Mouse (Mus musculus) limb, embryonic 13.5 days (tissue): ENCODE measurements around the gene Chrna1. TPM values are rescaled to one million over a fixed set of nuclear protein-coding genes. Genes with fewer than 3 reads are reported as not detected.

Experiments
- ATAC-seq: fragments of 200-750 bp; cut with Nextera tagmentation; 2 replicates; pipeline ENCODE4 v1.8.0; 2017; ENCODE audit warnings: low read depth, moderate number of reproducible peaks, moderate TSS enrichment; ENCODE audit not compliant: low FRiP score
- H3K27ac ChIP-seq: fragments of 300-500 bp; sonication (generic); 2 replicates; pipeline ENCODE4 v1.5.1; 2015; ENCODE audit warnings: inconsistent platforms, mild to moderate bottlenecking, moderate library complexity
- H3K27me3 ChIP-seq: fragments of 300-500 bp; sonication (generic); 2 replicates; pipeline ENCODE4 v1.6.1; 2015; ENCODE audit warnings: mild to moderate bottlenecking, inconsistent platforms
- H3K36me3 ChIP-seq: fragments of 300-500 bp; sonication (generic); 2 replicates; pipeline ENCODE4 v1.6.1; 2015; ENCODE audit warnings: inconsistent platforms, mild to moderate bottlenecking, moderate library complexity
- H3K4me1 ChIP-seq: fragments of 300-500 bp; sonication (generic); 2 replicates; pipeline ENCODE4 v1.6.1; 2015; ENCODE audit warnings: inconsistent platforms
- H3K4me2 ChIP-seq: fragments of 300-500 bp; sonication (generic); replicated peaks from 2 replicates; pipeline ENCODE4 v1.6.1; 2015; ENCODE audit warnings: inconsistent platforms, mild to moderate bottlenecking, moderate library complexity
- H3K4me3 ChIP-seq: fragments of 300-500 bp; sonication (generic); 2 replicates; pipeline ENCODE4 v1.5.1; 2015; ENCODE audit warnings: moderate library complexity, mild to moderate bottlenecking, inconsistent platforms
- H3K9ac ChIP-seq: fragments of 300-500 bp; sonication (generic); 2 replicates; pipeline ENCODE4 v1.6.1; 2015; ENCODE audit warnings: mild to moderate bottlenecking, inconsistent platforms
- H3K9me3 ChIP-seq: fragments of 300-500 bp; sonication (generic); 2 replicates; pipeline ENCODE4 v1.6.1; 2016; ENCODE audit warnings: inconsistent platforms
- WGBS: fragments of 180-500 bp; shearing (Covaris S2); methylation state at CpG from one replicate; pipeline ENCODE4 v1.1.7; 2015; 5-methylcytosine and 5-hydroxymethylcytosine counted together
- polyA plus RNA-seq: library from polyadenylated mRNA; unstranded; fragments of >200 nt; fragmentation: Nextera tagmentation; extraction: Ambion mirVana; gene quantifications from 2 replicates; pipeline ENCODE4 v1.2.1, GENCODE M21; 2015

Chrna1 gene
- polyA plus RNA-seq: 13.8 and 14.4 TPM in 2 replicates

- 93% methylated on average over 9 of the region's 9 CpGs for WGBS
- Histone ChIP-seq H3K4me3 (no peak within 1 kb of the TSS), H3K4me2 (no peak within 1 kb of the TSS), H3K27ac (0 out of 2 replicates have a peak within 1 kb of the TSS, but pooled peaks have one; percentile 3), H3K27me3 (no peaks in the 10 kb centered on the region), H3K9me3 (no peaks in the 10 kb centered on the region), H3K9ac (0 out of 2 replicates have a peak within 1 kb of the TSS, but pooled peaks have one; percentile 4), H3K4me1 (peaks cover 15% of the 10 kb centered on the region), H3K36me3 (no peaks in the 10 kb centered on the region)
- ATAC-seq: peak; percentile 48; the same call in 1 of the 2 replicates
Observed at GRCm38 (mm10) chr2:73580166-73580565, at the start of gene Chrna1. TSS of gene Chrna1 (minus strand) at chr2:73580338.

GRCm38 (mm10) chr2:73618486-73619052, 38.4 kb upstream of the Chrna1 start:
- no peaks in the 10 kb centered on the region for H3K9me3 ChIP-seq
- no peak overlapping the region for H3K4me3 ChIP-seq
- H3K27me3 ChIP-seq: no peaks in the 10 kb centered on the region
- WGBS: 47% methylated on average over 4 of the region's 4 CpGs
- no peak overlapping the region for H3K4me2 ChIP-seq
- no peak for ATAC-seq
- H3K9ac ChIP-seq: no peak overlapping the region
- H3K27ac ChIP-seq: no peak overlapping the region
- H3K36me3 ChIP-seq: peaks cover 41% of the 10 kb centered on the region
- peaks cover 17% of the 10 kb centered on the region for H3K4me1 ChIP-seq

GRCm38 (mm10) chr2:73616434-73617057, 36.4 kb upstream of the Chrna1 start:
- no peak overlapping the region for H3K9ac ChIP-seq
- H3K36me3 ChIP-seq: peaks cover 36% of the 10 kb centered on the region
- no peaks in the 10 kb centered on the region for H3K27me3 ChIP-seq
- no peak overlapping the region for H3K4me3 ChIP-seq
- no peak overlapping the region for H3K4me2 ChIP-seq
- H3K27ac ChIP-seq: no peak overlapping the region
- H3K4me1 ChIP-seq: peaks cover 17% of the 10 kb centered on the region
- no peak for ATAC-seq
- 79% methylated on average over 17 of the region's 17 CpGs for WGBS
- no peaks in the 10 kb centered on the region for H3K9me3 ChIP-seq

GRCm38 (mm10) chr2:73615456-73615855, 35.3 kb upstream of the Chrna1 start:
- no peaks in the 10 kb centered on the region for H3K9me3 ChIP-seq
- ATAC-seq: no peak
- H3K4me2 ChIP-seq: no peak overlapping the region
- H3K36me3 ChIP-seq: peaks cover 38% of the 10 kb centered on the region
- H3K27me3 ChIP-seq: no peaks in the 10 kb centered on the region
- H3K4me3 ChIP-seq: no peak overlapping the region
- WGBS: 78% methylated on average over 5 of the region's 5 CpGs
- no peak overlapping the region for H3K9ac ChIP-seq
- no peak overlapping the region for H3K27ac ChIP-seq
- H3K4me1 ChIP-seq: peaks cover 17% of the 10 kb centered on the region

GRCm38 (mm10) chr2:73614303-73614702, 34.2 kb upstream of the Chrna1 start:
- peaks cover 43% of the 10 kb centered on the region for H3K36me3 ChIP-seq
- H3K9ac ChIP-seq: no peak overlapping the region
- no peak overlapping the region for H3K4me2 ChIP-seq

GRCm38 (mm10) chr2:73612941-73613340, 32.8 kb upstream of the Chrna1 start:
- Histone ChIP-seq H3K4me1 (peaks cover 11% of the 10 kb centered on the region), H3K27me3 (no peaks in the 10 kb centered on the region), H3K4me2 (no peak overlapping the region), H3K4me3 (no peak overlapping the region), H3K36me3 (peaks cover 43% of the 10 kb centered on the region), H3K9me3 (no peaks in the 10 kb centered on the region), H3K27ac (no peak overlapping the region), H3K9ac (no peak overlapping the region; the same call in 1 of the 2 replicates)
- WGBS: 87% methylated on average over 7 of the region's 7 CpGs
- no peak for ATAC-seq

More at GRCm38 (mm10) chr2:73614303-73614702, 34.2 kb upstream of the Chrna1 start:
- no peaks in the 10 kb centered on the region for H3K27me3 ChIP-seq
- ATAC-seq: no peak
- H3K9me3 ChIP-seq: no peaks in the 10 kb centered on the region
- 96% methylated on average over 8 of the region's 8 CpGs for WGBS
- peaks cover 17% of the 10 kb centered on the region; the same call in 1 of the 2 replicates for H3K4me1 ChIP-seq
- H3K4me3 ChIP-seq: no peak overlapping the region
- H3K27ac ChIP-seq: no peak overlapping the region

- Histone ChIP-seq H3K4me1 (peaks cover 16% of the 10 kb centered on the region), H3K27me3 (no peaks in the 10 kb centered on the region), H3K4me3 (no peak overlapping the region), H3K4me2 (no peak overlapping the region), H3K9ac (no peak overlapping the region), H3K27ac (no peak overlapping the region), H3K36me3 (peaks cover 40% of the 10 kb centered on the region), H3K9me3 (no peaks in the 10 kb centered on the region)
- 77% methylated on average over 6 of the region's 6 CpGs for WGBS
- no peak for ATAC-seq
Observed at GRCm38 (mm10) chr2:73612367-73612914, 32.3 kb upstream of the Chrna1 start.

GRCm38 (mm10) chr2:73611798-73612197, 31.7 kb upstream of the Chrna1 start:
- ATAC-seq: no peak
- H3K9me3 ChIP-seq: no peaks in the 10 kb centered on the region
- no peak overlapping the region for H3K4me3 ChIP-seq
- no peak overlapping the region for H3K4me2 ChIP-seq
- WGBS: 35% methylated on average over 6 of the region's 6 CpGs
- peaks cover 21% of the 10 kb centered on the region for H3K4me1 ChIP-seq
- H3K27ac ChIP-seq: no peak overlapping the region
- H3K27me3 ChIP-seq: no peaks in the 10 kb centered on the region
- no peak overlapping the region for H3K9ac ChIP-seq
- peaks cover 36% of the 10 kb centered on the region for H3K36me3 ChIP-seq

GRCm38 (mm10) chr2:73609724-73610210, 29.6 kb upstream of the Chrna1 start:
- H3K9ac ChIP-seq: no peak overlapping the region
- H3K36me3 ChIP-seq: peaks cover 33% of the 10 kb centered on the region
- H3K4me3 ChIP-seq: no peak overlapping the region
- H3K4me2 ChIP-seq: no peak overlapping the region
- no peaks in the 10 kb centered on the region for H3K9me3 ChIP-seq
- H3K27me3 ChIP-seq: no peaks in the 10 kb centered on the region
- no peak overlapping the region for H3K27ac ChIP-seq
- ATAC-seq: no peak
- peaks cover 13% of the 10 kb centered on the region for H3K4me1 ChIP-seq
- 87% methylated on average over 3 of the region's 3 CpGs for whole genome bisulfite sequencing

GRCm38 (mm10) chr2:73609067-73609723, 29.1 kb upstream of the Chrna1 start:
- Histone ChIP-seq H3K4me3 (no peak overlapping the region), H3K27me3 (no peaks in the 10 kb centered on the region), H3K36me3 (peaks cover 28% of the 10 kb centered on the region), H3K4me2 (no peak overlapping the region), H3K9ac (no peak overlapping the region), H3K9me3 (no peaks in the 10 kb centered on the region), H3K27ac (no peak overlapping the region), H3K4me1 (peaks cover 13% of the 10 kb centered on the region)
- ATAC-seq: no peak
- 73% methylated on average over 5 of the region's 5 CpGs for WGBS

- Histone ChIP-seq H3K9me3 (no peaks in the 10 kb centered on the region), H3K4me2 (no peak overlapping the region), H3K4me1 (peaks cover 13% of the 10 kb centered on the region), H3K27me3 (no peaks in the 10 kb centered on the region), H3K9ac (no peak overlapping the region), H3K4me3 (no peak overlapping the region), H3K27ac (no peak overlapping the region), H3K36me3 (peaks cover 24% of the 10 kb centered on the region)
- ATAC-seq: no peak
- 50% methylated on average over 6 of the region's 6 CpGs for WGBS
Observed at GRCm38 (mm10) chr2:73608391-73608790, 28.3 kb upstream of the Chrna1 start.

GRCm38 (mm10) chr2:73607609-73608008, 27.5 kb upstream of the Chrna1 start:
- ATAC-seq: 0 out of 2 replicates have a peak, but pooled peaks have one; percentile 48
- 8% methylated on average over 4 of the region's 4 CpGs for WGBS
- Histone ChIP-seq H3K27ac (peak overlapping the region; percentile 48; the same call in 1 of the 2 replicates), H3K4me3 (no peak overlapping the region), H3K36me3 (peaks cover 17% of the 10 kb centered on the region; the same call in 1 of the 2 replicates), H3K27me3 (no peaks in the 10 kb centered on the region), H3K9me3 (no peaks in the 10 kb centered on the region), H3K4me2 (no peak overlapping the region), H3K9ac (no peak overlapping the region), H3K4me1 (peaks cover 13% of the 10 kb centered on the region)
